Mouse (Mus musculus) G1E (cell line): Measurements from ENCODE around the gene Lrrc46. TPM values are rescaled to one million over a fixed set of nuclear protein-coding genes. Genes with fewer than 3 reads are reported as not detected.
A peak's percentile ranks its signal among the peaks of the same experiment; 100 is the strongest.

Experiments
- ATAC-seq: 2 replicates; pipeline ENCODE4 v1.8.0; 2016; ENCODE audit warnings: mild to moderate bottlenecking; ENCODE audit not compliant: insufficient number of reproducible peaks, poor library complexity, low FRiP score, severe bottlenecking; ENCODE audit errors: extremely low read depth
- DNase-seq: peaks from one replicate; pipeline ENCODE4 v3.0.0; 2012; ENCODE audit warnings: low spot score
- H3K27me3 ChIP-seq: 2 replicates; pipeline ENCODE4 v1.6.1; 2012; ENCODE audit warnings: mild to moderate bottlenecking, low read length, inconsistent platforms; ENCODE audit not compliant: insufficient read depth
- H3K36me3 ChIP-seq: replicated peaks from 2 replicates; pipeline ENCODE3; 2012; ENCODE audit warnings: mild to moderate bottlenecking, inconsistent platforms
- H3K4me1 ChIP-seq: 2 replicates; pipeline ENCODE4 v1.6.1; 2012; ENCODE audit warnings: low read depth, low read length, inconsistent platforms, mixed read lengths; ENCODE audit not compliant: insufficient read depth
- H3K4me3 ChIP-seq: 2 replicates; pipeline ENCODE4 v1.5.1; 2012; ENCODE audit warnings: low read depth, mild to moderate bottlenecking, inconsistent platforms, low read length, moderate library complexity, mixed read lengths
- H3K9me3 ChIP-seq: replicated peaks from 2 replicates; pipeline ENCODE4 v1.6.1; 2012; ENCODE audit warnings: inconsistent platforms
- CTCF ChIP-seq: IDR thresholded peaks from 2 replicates; pipeline ENCODE4 v1.5.1; 2012; ENCODE audit warnings: low read depth, low read length, inconsistent platforms, mixed read lengths
- GATA1 ChIP-seq: IDR thresholded peaks from 2 replicates; pipeline ENCODE4 v1.6.1; 2012; ENCODE audit warnings: borderline replicate concordance, low read length, inconsistent platforms, mixed read lengths
- GATA2 ChIP-seq: IDR thresholded peaks from 2 replicates; pipeline ENCODE4 v1.6.1; 2012; ENCODE audit warnings: low read depth, low read length, inconsistent platforms, borderline replicate concordance
- POLR2AphosphoS5 ChIP-seq: IDR thresholded peaks from 2 replicates; pipeline ENCODE4 v1.6.1; 2012; ENCODE audit warnings: low read depth, low read length, inconsistent platforms; ENCODE audit not compliant: insufficient replicate concordance
- TAL1 ChIP-seq: conservative IDR thresholded peaks from 2 replicates; pipeline ENCODE4 v1.6.1; 2012; ENCODE audit warnings: low read depth, low read length, inconsistent platforms, mixed read lengths
- polyA plus RNA-seq: library from polyadenylated mRNA; stranded (reverse); fragments of >175 nt; gene quantifications from 2 replicates; pipeline ENCODE4 v1.2.3, GENCODE M21; 2012
- total RNA-seq, 2 experiments: library from RNA; stranded (forward) in 1 of 2; stranded (reverse) in 1 of 2; fragments of 200-1000 nt in 1 of 2; fragments of >200 nt in 1 of 2; fragmentation: Nextera tagmentation in 1 of 2; gene quantifications; 2 replicates each; pipeline ENCODE4 v1.2.3; 2014 to 2017

Lrrc46 gene
- total and polyA plus RNA-seq, 3 experiments, result 0.20 to 0.60 (median 0.44) TPM

DNA sequence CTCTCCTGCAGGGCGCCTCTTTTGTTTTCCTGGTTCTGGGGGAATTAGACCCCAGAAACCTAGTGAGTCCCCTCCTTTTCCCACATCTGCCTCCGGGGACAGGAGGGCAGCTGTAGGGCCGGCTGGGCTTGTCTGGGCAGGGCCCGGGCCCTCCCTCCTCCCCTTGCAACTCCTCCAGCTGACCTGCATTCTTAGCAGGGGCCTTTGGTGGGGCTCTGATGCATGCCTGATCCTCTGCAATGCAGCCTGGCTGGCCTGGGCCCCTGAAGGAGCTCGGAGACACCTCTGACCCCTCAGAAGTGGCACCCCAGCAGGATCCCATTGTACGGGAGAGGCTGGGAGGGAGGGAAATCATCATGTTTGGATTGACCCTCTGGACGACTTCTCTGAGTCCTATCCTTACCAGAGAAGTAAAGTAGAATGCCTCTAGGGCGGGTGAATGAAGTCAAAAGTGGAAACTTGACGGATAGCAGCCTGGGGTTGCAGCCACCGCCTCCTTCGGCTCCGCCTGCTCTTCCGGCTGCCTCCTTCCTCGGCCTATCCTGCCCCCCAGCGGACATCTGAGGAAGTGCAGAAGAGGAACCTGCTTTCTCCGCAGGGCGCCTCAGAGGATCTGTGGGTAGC, 15.4 kb downstream of the Lrrc46 start:
- DNase-seq (peak; percentile 75), ATAC-seq (no peak; the same call in 1 of the 2 replicates)
- TF ChIP-seq GATA1 (no peak), CTCF (peak; percentile 96), POLR2AphosphoS5 (no peak), GATA2 (no peak), TAL1 (no peak)
- peak overlapping the region; percentile 69 for H3K4me3 ChIP-seq
- H3K27me3 ChIP-seq, result peaks cover 53% of the 10 kb centered on the region
- H3K36me3 ChIP-seq, result no peaks in the 10 kb centered on the region
- no peaks in the 10 kb centered on the region for H3K9me3 ChIP-seq
- H3K4me1 ChIP-seq, result peaks cover 48% of the 10 kb centered on the region

GRCm38 (mm10) chr11:97024977-97025376, 16.2 kb downstream of the Lrrc46 start:
- Histone ChIP-seq H3K27me3 (peaks cover 61% of the 10 kb centered on the region), H3K9me3 (no peaks in the 10 kb centered on the region), H3K36me3 (no peaks in the 10 kb centered on the region), H3K4me1 (peaks cover 40% of the 10 kb centered on the region), H3K4me3 (no peak overlapping the region)
- DNase-seq (no peak), ATAC-seq (no peak)
- TF ChIP-seq TAL1 (no peak), POLR2AphosphoS5 (no peak), GATA1 (no peak), CTCF (no peak), GATA2 (no peak)

- no peak for ATAC-seq
- Histone ChIP-seq H3K4me3 (peak overlapping the region; percentile 65; the same call in 1 of the 2 replicates), H3K9me3 (peaks cover 6% of the 10 kb centered on the region), H3K4me1 (peaks cover 34% of the 10 kb centered on the region), H3K27me3 (peaks cover 77% of the 10 kb centered on the region), H3K36me3 (no peaks in the 10 kb centered on the region)
- TF ChIP-seq GATA2 (no peak), CTCF (no peak), GATA1 (no peak), TAL1 (no peak), POLR2AphosphoS5 (no peak)
- no peak for DNase-seq
These were observed 19.2 kb downstream of the Lrrc46 start for GRCm38 (mm10) chr11:97021873-97022484.

DNA sequence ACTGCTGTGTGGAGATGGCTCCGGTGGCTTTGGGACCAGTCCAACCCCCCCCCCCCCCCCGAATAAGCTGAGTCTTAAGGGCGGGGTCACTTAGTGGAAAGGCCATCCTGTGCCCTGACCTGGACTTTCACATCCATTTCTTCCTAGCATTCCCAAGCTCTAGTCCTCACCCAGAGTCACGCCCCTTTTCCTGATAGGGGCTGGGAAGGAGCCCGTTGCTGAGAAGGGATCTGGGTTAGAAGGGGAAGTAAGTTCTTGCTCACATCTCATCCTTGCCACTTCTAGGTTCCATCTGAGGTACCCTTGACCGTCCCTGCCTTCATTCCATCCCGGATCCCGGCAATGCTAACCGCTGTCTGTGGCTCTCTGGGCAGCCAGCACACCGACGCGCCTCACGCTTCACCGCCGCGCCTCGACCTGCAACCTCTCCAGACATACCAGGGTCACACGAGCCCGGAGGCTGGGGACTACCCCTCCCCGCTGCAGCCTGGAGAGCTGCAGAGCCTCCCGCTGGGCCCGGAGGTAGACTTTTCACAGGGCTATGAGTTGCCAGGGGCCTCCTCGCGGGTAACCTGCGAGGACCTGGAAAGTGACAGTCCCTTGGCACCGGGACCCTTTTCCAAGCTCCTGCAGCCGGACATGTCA, 20.0 kb downstream of the Lrrc46 start:
- H3K4me1 ChIP-seq, result peaks cover 34% of the 10 kb centered on the region
- no peak for ATAC-seq
- H3K9me3 ChIP-seq, result peaks cover 6% of the 10 kb centered on the region
- no peak overlapping the region; the same call in 1 of the 2 replicates for H3K4me3 ChIP-seq
- no peak for DNase-seq
- peaks cover 82% of the 10 kb centered on the region for H3K27me3 ChIP-seq
- H3K36me3 ChIP-seq, result no peaks in the 10 kb centered on the region
- TF ChIP-seq TAL1 (no peak), GATA1 (no peak), POLR2AphosphoS5 (no peak), CTCF (no peak), GATA2 (no peak)

GRCm38 (mm10) chr11:97019345-97019708, 21.9 kb downstream of the Lrrc46 start:
- Histone ChIP-seq H3K27me3 (peaks cover 85% of the 10 kb centered on the region), H3K36me3 (no peaks in the 10 kb centered on the region), H3K9me3 (peaks cover 6% of the 10 kb centered on the region), H3K4me1 (peaks cover 18% of the 10 kb centered on the region), H3K4me3 (no peak overlapping the region)
- no peak for TF ChIP-seq TAL1
- no peak for TF ChIP-seq GATA2
- TF ChIP-seq GATA1, result no peak
- no peak for TF ChIP-seq POLR2AphosphoS5
- no peak for TF ChIP-seq CTCF
- DNase-seq, result no peak
- no peak for ATAC-seq
